Mouse (Mus musculus): ENCODE measurements around the gene Tbc1d8. TPM values are rescaled to one million over a fixed set of nuclear protein-coding genes. Genes with fewer than 3 reads are reported as not detected.

The Tbc1d8 gene
- polyA plus RNA-seq, 1 experiment from 2014 or later = 11.5 TPM

DNA sequence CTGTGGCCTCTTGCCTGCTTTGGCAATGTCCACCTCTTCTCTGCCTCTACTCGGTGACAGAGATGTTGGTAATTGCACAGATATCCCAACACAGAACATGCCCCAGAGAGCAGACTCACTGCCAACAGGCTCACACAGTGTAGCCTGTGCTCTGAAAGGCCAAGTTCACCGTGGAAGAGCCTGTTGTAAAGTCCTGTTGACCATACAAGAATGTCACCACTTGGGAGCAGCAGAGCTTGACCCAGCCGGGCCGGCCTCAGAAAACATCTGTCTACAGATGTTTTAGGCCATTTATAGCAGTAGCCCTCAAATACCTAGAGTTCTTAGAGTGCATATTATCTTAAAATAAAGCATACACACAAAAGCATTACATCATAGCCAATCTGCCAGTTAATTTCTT is 71.4 kb downstream of the Tbc1d8 start:
- Histone ChIP-seq H3K4me1 (ENCODE audit: control insufficient read depth, insufficient read depth, low read length) (peaks cover 5% of the 10 kb centered on the region; the same call in 1 of the 2 replicates), H3K27me3 (replicated peaks; ENCODE audit: control insufficient read depth, insufficient read depth, low read length) (no peaks in the 10 kb centered on the region), H3K9ac (ENCODE audit: low read depth, low read length) (no peak overlapping the region), H3K36me3 (ENCODE audit: control insufficient read depth, insufficient read depth, low read length) (no peaks in the 10 kb centered on the region), H3K9me3 (ENCODE audit: control insufficient read depth, low read length) (no peaks in the 10 kb centered on the region), H3K4me3 (ENCODE audit: low read depth, low read length) (no peak overlapping the region), H3K27ac (replicated peaks; ENCODE audit: low read depth, low read length) (no peak overlapping the region), H3K4me2 (ENCODE audit: low read depth, low read length) (no peak overlapping the region)
- ATAC-seq (ENCODE audit: low read depth) (no peak), DNase-seq (ENCODE audit: low spot score) (no peak)
- WGBS = 77% methylated on average over 4 of the region's 4 CpGs

DNA sequence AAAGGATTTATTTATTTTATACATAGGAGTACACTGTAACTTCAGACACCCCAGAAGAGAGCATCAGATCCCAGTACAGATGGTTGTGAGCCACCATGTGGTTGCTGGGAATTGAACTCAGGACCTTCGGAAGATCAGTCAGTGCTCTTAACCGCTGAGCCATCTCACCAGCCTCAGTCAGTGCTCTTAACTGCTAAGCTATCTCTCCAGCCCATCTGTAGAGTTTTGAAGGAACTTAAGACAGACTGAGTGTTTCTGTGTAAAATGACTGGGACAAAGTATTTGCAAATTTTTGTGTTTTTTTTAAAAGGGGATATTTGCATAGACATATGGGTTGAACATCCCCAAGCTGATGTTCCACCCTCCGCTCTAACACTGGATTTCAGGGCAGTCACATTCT is 78.4 kb downstream of the Tbc1d8 start:
- Histone ChIP-seq H3K4me1 (ENCODE audit: control insufficient read depth, insufficient read depth, low read length) (no peaks in the 10 kb centered on the region), H3K9ac (ENCODE audit: low read depth, low read length) (no peak overlapping the region), H3K9me3 (ENCODE audit: control insufficient read depth, low read length) (no peaks in the 10 kb centered on the region), H3K36me3 (ENCODE audit: control insufficient read depth, insufficient read depth, low read length) (no peaks in the 10 kb centered on the region), H3K27me3 (replicated peaks; ENCODE audit: control insufficient read depth, insufficient read depth, low read length) (no peaks in the 10 kb centered on the region), H3K4me2 (ENCODE audit: low read depth, low read length) (no peak overlapping the region), H3K4me3 (ENCODE audit: low read depth, low read length) (no peak overlapping the region), H3K27ac (replicated peaks; ENCODE audit: low read depth, low read length) (no peak overlapping the region)
- 88% methylated on average over 3 of the region's 3 CpGs for WGBS
- ATAC-seq (ENCODE audit: low read depth) (no peak), DNase-seq (ENCODE audit: low spot score) (no peak)

- Histone ChIP-seq H3K9me3 (ENCODE audit: control insufficient read depth, low read length) (no peaks in the 10 kb centered on the region), H3K36me3 (ENCODE audit: control insufficient read depth, insufficient read depth, low read length) (no peaks in the 10 kb centered on the region), H3K4me3 (ENCODE audit: low read depth, low read length) (no peak overlapping the region), H3K27ac (replicated peaks; ENCODE audit: low read depth, low read length) (no peak overlapping the region), H3K4me1 (ENCODE audit: control insufficient read depth, insufficient read depth, low read length) (0 out of 2 replicates have a peak, but pooled peaks cover 2% of the 10 kb centered on the region), H3K4me2 (ENCODE audit: low read depth, low read length) (no peak overlapping the region), H3K9ac (ENCODE audit: low read depth, low read length) (no peak overlapping the region), H3K27me3 (replicated peaks; ENCODE audit: control insufficient read depth, insufficient read depth, low read length) (no peaks in the 10 kb centered on the region)
- 65% methylated on average over 4 of the region's 4 CpGs for WGBS
- DNase-seq (ENCODE audit: low spot score) (no peak), ATAC-seq (ENCODE audit: low read depth) (no peak)
Measured at GRCm38 (mm10) chr1:39399228-39399627, 79.3 kb downstream of the Tbc1d8 start.

GRCm38 (mm10) chr1:39398284-39398683 is 80.3 kb downstream of the Tbc1d8 start:
- H3K4me3 ChIP-seq (ENCODE audit: low read depth, low read length) = no peak overlapping the region
- H3K4me2 ChIP-seq (ENCODE audit: low read depth, low read length) = no peak overlapping the region
- no peak overlapping the region for H3K27ac ChIP-seq (replicated peaks; ENCODE audit: low read depth, low read length)
- no peaks in the 10 kb centered on the region for H3K27me3 ChIP-seq (replicated peaks; ENCODE audit: control insufficient read depth, insufficient read depth, low read length)
- ATAC-seq (ENCODE audit: low read depth) = no peak
- no peaks in the 10 kb centered on the region for H3K9me3 ChIP-seq (ENCODE audit: control insufficient read depth, low read length)
- no peak for DNase-seq (ENCODE audit: low spot score)
- 87% methylated on average over 6 of the region's 6 CpGs for WGBS
- H3K36me3 ChIP-seq (ENCODE audit: control insufficient read depth, insufficient read depth, low read length) = no peaks in the 10 kb centered on the region
- H3K9ac ChIP-seq (ENCODE audit: low read depth, low read length) = no peak overlapping the region
- 0 out of 2 replicates have a peak, but pooled peaks cover 5% of the 10 kb centered on the region for H3K4me1 ChIP-seq (ENCODE audit: control insufficient read depth, insufficient read depth, low read length)

- Histone ChIP-seq H3K27me3 (replicated peaks; ENCODE audit: control insufficient read depth, insufficient read depth, low read length) (no peaks in the 10 kb centered on the region), H3K9me3 (ENCODE audit: control insufficient read depth, low read length) (no peaks in the 10 kb centered on the region), H3K27ac (replicated peaks; ENCODE audit: low read depth, low read length) (no peak overlapping the region), H3K9ac (ENCODE audit: low read depth, low read length) (no peak overlapping the region), H3K4me3 (ENCODE audit: low read depth, low read length) (no peak overlapping the region), H3K36me3 (ENCODE audit: control insufficient read depth, insufficient read depth, low read length) (no peaks in the 10 kb centered on the region), H3K4me1 (ENCODE audit: control insufficient read depth, insufficient read depth, low read length) (0 out of 2 replicates have a peak, but pooled peaks cover 5% of the 10 kb centered on the region), H3K4me2 (ENCODE audit: low read depth, low read length) (no peak overlapping the region)
- DNase-seq (ENCODE audit: low spot score) (peak; percentile 29), ATAC-seq (ENCODE audit: low read depth) (no peak; the same call in 1 of the 2 replicates)
- WGBS = 55% methylated on average over 4 of the region's 4 CpGs
Measured at GRCm38 (mm10) chr1:39396347-39396746, 82.2 kb downstream of the Tbc1d8 start.

GRCm38 (mm10) chr1:39394650-39395049 is 83.9 kb downstream of the Tbc1d8 start:
- 54% methylated on average over 3 of the region's 3 CpGs for WGBS
- Histone ChIP-seq H3K4me1 (ENCODE audit: control insufficient read depth, insufficient read depth, low read length) (0 out of 2 replicates have a peak, but pooled peaks cover 5% of the 10 kb centered on the region), H3K36me3 (ENCODE audit: control insufficient read depth, insufficient read depth, low read length) (no peaks in the 10 kb centered on the region), H3K9me3 (ENCODE audit: control insufficient read depth, low read length) (no peaks in the 10 kb centered on the region), H3K9ac (ENCODE audit: low read depth, low read length) (no peak overlapping the region), H3K27ac (replicated peaks; ENCODE audit: low read depth, low read length) (no peak overlapping the region), H3K27me3 (replicated peaks; ENCODE audit: control insufficient read depth, insufficient read depth, low read length) (no peaks in the 10 kb centered on the region), H3K4me3 (ENCODE audit: low read depth, low read length) (no peak overlapping the region), H3K4me2 (ENCODE audit: low read depth, low read length) (no peak overlapping the region)
- no peak for ATAC-seq (ENCODE audit: low read depth)
- DNase-seq (ENCODE audit: low spot score) = no peak

DNA sequence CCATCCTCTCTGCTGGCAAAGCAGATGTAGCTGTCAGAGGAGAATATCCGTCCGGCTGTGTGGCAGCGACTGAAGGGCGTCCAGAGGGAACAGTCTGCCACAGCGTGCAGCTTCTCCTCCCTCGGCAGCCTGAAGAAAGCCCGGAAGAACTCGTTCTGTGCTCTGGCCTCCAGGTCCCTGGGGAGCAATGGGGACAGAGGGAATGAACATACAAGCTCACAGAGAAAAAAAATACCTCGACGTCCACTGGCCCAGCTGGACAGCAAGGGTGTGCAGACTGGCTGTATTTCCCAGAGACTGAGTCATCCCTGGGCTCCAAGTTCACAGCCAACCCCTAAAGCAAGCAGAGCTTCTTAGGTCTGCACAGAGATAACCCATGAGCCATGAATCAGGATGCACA is 84.5 kb downstream of the Tbc1d8 start:
- Histone ChIP-seq H3K27ac (replicated peaks; ENCODE audit: low read depth, low read length) (no peak overlapping the region), H3K4me2 (ENCODE audit: low read depth, low read length) (no peak overlapping the region), H3K9me3 (ENCODE audit: control insufficient read depth, low read length) (no peaks in the 10 kb centered on the region), H3K4me3 (ENCODE audit: low read depth, low read length) (no peak overlapping the region), H3K27me3 (replicated peaks; ENCODE audit: control insufficient read depth, insufficient read depth, low read length) (no peaks in the 10 kb centered on the region), H3K9ac (ENCODE audit: low read depth, low read length) (no peak overlapping the region), H3K36me3 (ENCODE audit: control insufficient read depth, insufficient read depth, low read length) (no peaks in the 10 kb centered on the region), H3K4me1 (ENCODE audit: control insufficient read depth, insufficient read depth, low read length) (0 out of 2 replicates have a peak, but pooled peaks cover 5% of the 10 kb centered on the region)
- DNase-seq (ENCODE audit: low spot score) (no peak), ATAC-seq (ENCODE audit: low read depth) (no peak)
- 58% methylated on average over 10 of the region's 10 CpGs for WGBS

DNA sequence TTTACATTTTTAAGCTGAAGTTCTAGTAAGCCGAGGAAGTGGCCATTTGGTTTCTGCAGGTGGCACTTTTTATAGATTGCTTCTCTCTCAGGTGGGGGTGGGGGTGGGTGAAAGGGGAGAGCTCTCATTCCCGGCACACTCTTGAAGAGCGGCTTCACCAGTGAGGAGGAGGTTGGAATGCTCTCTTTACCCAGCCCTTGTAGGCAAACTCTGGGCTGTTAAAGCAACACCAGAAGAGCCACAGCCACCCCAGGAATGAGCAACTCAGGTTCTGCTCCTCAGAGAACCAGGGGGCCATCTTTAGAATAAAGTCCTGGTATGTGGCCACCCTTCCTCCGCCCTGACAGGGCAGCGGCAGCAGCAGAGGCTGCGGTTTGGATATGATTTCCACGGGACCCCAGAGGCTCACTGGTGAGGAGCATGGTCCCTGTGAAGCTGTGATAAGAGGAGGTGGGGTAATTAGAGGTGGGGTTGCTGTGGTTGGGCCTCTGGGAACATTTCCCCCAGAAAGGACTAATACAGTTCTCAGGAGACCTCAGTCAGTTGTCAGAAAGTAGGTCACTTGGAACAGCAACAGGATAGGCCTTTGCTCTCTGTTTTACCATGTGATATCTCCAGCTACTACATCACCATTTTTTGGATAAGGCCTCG is 85.2 kb downstream of the Tbc1d8 start:
- Histone ChIP-seq H3K4me3 (ENCODE audit: low read depth, low read length) (no peak overlapping the region), H3K4me1 (ENCODE audit: control insufficient read depth, insufficient read depth, low read length) (0 out of 2 replicates have a peak, but pooled peaks cover 5% of the 10 kb centered on the region), H3K4me2 (ENCODE audit: low read depth, low read length) (no peak overlapping the region), H3K27ac (replicated peaks; ENCODE audit: low read depth, low read length) (no peak overlapping the region), H3K9me3 (ENCODE audit: control insufficient read depth, low read length) (no peaks in the 10 kb centered on the region), H3K27me3 (replicated peaks; ENCODE audit: control insufficient read depth, insufficient read depth, low read length) (no peaks in the 10 kb centered on the region), H3K9ac (ENCODE audit: low read depth, low read length) (no peak overlapping the region), H3K36me3 (ENCODE audit: control insufficient read depth, insufficient read depth, low read length) (no peaks in the 10 kb centered on the region)
- ATAC-seq (ENCODE audit: low read depth) (no peak), DNase-seq (ENCODE audit: low spot score) (no peak)
- WGBS = 74% methylated on average over 8 of the region's 8 CpGs

GRCm38 (mm10) chr1:39392189-39392588 is 86.4 kb downstream of the Tbc1d8 start:
- H3K4me1 ChIP-seq (ENCODE audit: control insufficient read depth, insufficient read depth, low read length) = 0 out of 2 replicates have a peak, but pooled peaks cover 5% of the 10 kb centered on the region
- no peak overlapping the region for H3K4me2 ChIP-seq (ENCODE audit: low read depth, low read length)
- no peak overlapping the region for H3K9ac ChIP-seq (ENCODE audit: low read depth, low read length)
- H3K27ac ChIP-seq (replicated peaks; ENCODE audit: low read depth, low read length) = no peak overlapping the region
- DNase-seq (ENCODE audit: low spot score) = peak; percentile 63
- peak; percentile 35; the same call in 1 of the 2 replicates for ATAC-seq (ENCODE audit: low read depth)
- H3K27me3 ChIP-seq (replicated peaks; ENCODE audit: control insufficient read depth, insufficient read depth, low read length) = no peaks in the 10 kb centered on the region
- H3K9me3 ChIP-seq (ENCODE audit: control insufficient read depth, low read length) = no peaks in the 10 kb centered on the region
- WGBS = 59% methylated on average over 3 of the region's 3 CpGs
- H3K4me3 ChIP-seq (ENCODE audit: low read depth, low read length) = no peak overlapping the region
- no peaks in the 10 kb centered on the region for H3K36me3 ChIP-seq (ENCODE audit: control insufficient read depth, insufficient read depth, low read length)

All from embryonic facial prominence, embryonic 14.5 days (tissue).